Mouse (Mus musculus) G1E (cell line): Measurements from ENCODE around the gene Rab27a. TPM values are rescaled to one million over a fixed set of nuclear protein-coding genes. Genes with fewer than 3 reads are reported as not detected.

Experiments used
- ATAC-seq: 2 replicates; pipeline ENCODE4 v1.8.0; 2016; ENCODE audit warnings: mild to moderate bottlenecking; ENCODE audit not compliant: insufficient number of reproducible peaks, poor library complexity, low FRiP score, severe bottlenecking; ENCODE audit errors: extremely low read depth
- DNase-seq: peaks from one replicate; pipeline ENCODE4 v3.0.0; 2012; ENCODE audit warnings: low spot score
- H3K27me3 ChIP-seq: 2 replicates; pipeline ENCODE4 v1.6.1; 2012; ENCODE audit warnings: mild to moderate bottlenecking, low read length, inconsistent platforms; ENCODE audit not compliant: insufficient read depth
- H3K36me3 ChIP-seq: replicated peaks from 2 replicates; pipeline ENCODE3; 2012; ENCODE audit warnings: mild to moderate bottlenecking, inconsistent platforms
- H3K4me1 ChIP-seq: 2 replicates; pipeline ENCODE4 v1.6.1; 2012; ENCODE audit warnings: low read depth, low read length, inconsistent platforms, mixed read lengths; ENCODE audit not compliant: insufficient read depth
- H3K4me3 ChIP-seq: 2 replicates; pipeline ENCODE4 v1.5.1; 2012; ENCODE audit warnings: low read depth, mild to moderate bottlenecking, inconsistent platforms, low read length, moderate library complexity, mixed read lengths
- H3K9me3 ChIP-seq: replicated peaks from 2 replicates; pipeline ENCODE4 v1.6.1; 2012; ENCODE audit warnings: inconsistent platforms
- CTCF ChIP-seq: IDR thresholded peaks from 2 replicates; pipeline ENCODE4 v1.5.1; 2012; ENCODE audit warnings: low read depth, low read length, inconsistent platforms, mixed read lengths
- GATA1 ChIP-seq: IDR thresholded peaks from 2 replicates; pipeline ENCODE4 v1.6.1; 2012; ENCODE audit warnings: borderline replicate concordance, low read length, inconsistent platforms, mixed read lengths
- GATA2 ChIP-seq: IDR thresholded peaks from 2 replicates; pipeline ENCODE4 v1.6.1; 2012; ENCODE audit warnings: low read depth, low read length, inconsistent platforms, borderline replicate concordance
- POLR2AphosphoS5 ChIP-seq: IDR thresholded peaks from 2 replicates; pipeline ENCODE4 v1.6.1; 2012; ENCODE audit warnings: low read depth, low read length, inconsistent platforms; ENCODE audit not compliant: insufficient replicate concordance
- TAL1 ChIP-seq: conservative IDR thresholded peaks from 2 replicates; pipeline ENCODE4 v1.6.1; 2012; ENCODE audit warnings: low read depth, low read length, inconsistent platforms, mixed read lengths
- polyA plus RNA-seq: library from polyadenylated mRNA; stranded (reverse); fragments of >175 nt; gene quantifications from 2 replicates; pipeline ENCODE4 v1.2.3, GENCODE M21; 2012
- total RNA-seq, 2 experiments: library from RNA; stranded (forward) in 1 of 2; stranded (reverse) in 1 of 2; fragments of 200-1000 nt in 1 of 2; fragments of >200 nt in 1 of 2; fragmentation: Nextera tagmentation in 1 of 2; gene quantifications; 2 replicates each; pipeline ENCODE4 v1.2.3; 2014 to 2017

Rab27a gene
- total and polyA plus RNA-seq, 3 experiments, result 5.9 to 50.4 (median 8.2) TPM

GRCm38 (mm10) chr9:73085845-73086244 is 41.2 kb downstream of the Rab27a start:
- peak; percentile 67 for ATAC-seq
- no peaks in the 10 kb centered on the region for H3K9me3 ChIP-seq
- H3K4me1 ChIP-seq, result peaks cover 13% of the 10 kb centered on the region
- no peak overlapping the region for H3K4me3 ChIP-seq
- peak; percentile 8 for DNase-seq
- H3K36me3 ChIP-seq, result peaks cover 26% of the 10 kb centered on the region
- no peak for TF ChIP-seq POLR2AphosphoS5
- TF ChIP-seq GATA2, result no peak
- no peak for TF ChIP-seq GATA1
- TF ChIP-seq CTCF, result no peak
- TF ChIP-seq TAL1, result no peak
- H3K27me3 ChIP-seq, result no peaks in the 10 kb centered on the region

GRCm38 (mm10) chr9:73087121-73087520 is 42.5 kb downstream of the Rab27a start:
- TF ChIP-seq GATA2 (no peak), GATA1 (no peak), CTCF (no peak), TAL1 (no peak), POLR2AphosphoS5 (no peak)
- Histone ChIP-seq H3K9me3 (no peaks in the 10 kb centered on the region), H3K4me1 (peaks cover 13% of the 10 kb centered on the region), H3K4me3 (no peak overlapping the region), H3K27me3 (no peaks in the 10 kb centered on the region), H3K36me3 (peaks cover 26% of the 10 kb centered on the region)
- DNase-seq (no peak), ATAC-seq (no peak)

- ATAC-seq, result no peak
- Histone ChIP-seq H3K27me3 (no peaks in the 10 kb centered on the region), H3K36me3 (peaks cover 22% of the 10 kb centered on the region), H3K4me3 (no peak overlapping the region), H3K9me3 (no peaks in the 10 kb centered on the region), H3K4me1 (peaks cover 13% of the 10 kb centered on the region)
- TF ChIP-seq CTCF, result no peak
- TF ChIP-seq POLR2AphosphoS5, result no peak
- no peak for TF ChIP-seq GATA1
- TF ChIP-seq TAL1, result no peak
- TF ChIP-seq GATA2, result no peak
- no peak for DNase-seq
These were observed 42.9 kb downstream of the Rab27a start for GRCm38 (mm10) chr9:73087581-73087980.

GRCm38 (mm10) chr9:73089222-73089920 is 44.7 kb downstream of the Rab27a start:
- Histone ChIP-seq H3K4me3 (no peak overlapping the region), H3K9me3 (no peaks in the 10 kb centered on the region), H3K36me3 (peaks cover 22% of the 10 kb centered on the region), H3K4me1 (peaks cover 13% of the 10 kb centered on the region), H3K27me3 (no peaks in the 10 kb centered on the region)
- DNase-seq, result no peak
- ATAC-seq, result no peak
- TF ChIP-seq GATA2 (no peak), POLR2AphosphoS5 (no peak), GATA1 (no peak), CTCF (no peak), TAL1 (no peak)

GRCm38 (mm10) chr9:73090121-73090520 is 45.5 kb downstream of the Rab27a start:
- no peaks in the 10 kb centered on the region for H3K9me3 ChIP-seq
- TF ChIP-seq POLR2AphosphoS5 (no peak), CTCF (no peak), TAL1 (no peak), GATA1 (no peak), GATA2 (no peak)
- peaks cover 18% of the 10 kb centered on the region for H3K36me3 ChIP-seq
- H3K27me3 ChIP-seq, result no peaks in the 10 kb centered on the region
- H3K4me3 ChIP-seq, result no peak overlapping the region
- ATAC-seq (no peak), DNase-seq (no peak)
- H3K4me1 ChIP-seq, result peaks cover 13% of the 10 kb centered on the region

- Histone ChIP-seq H3K9me3 (no peaks in the 10 kb centered on the region), H3K27me3 (no peaks in the 10 kb centered on the region), H3K36me3 (peaks cover 14% of the 10 kb centered on the region), H3K4me1 (peaks cover 6% of the 10 kb centered on the region), H3K4me3 (no peak overlapping the region)
- DNase-seq (peak; percentile 48), ATAC-seq (no peak)
- TF ChIP-seq CTCF, result peak; percentile 80
- no peak for TF ChIP-seq POLR2AphosphoS5
- TF ChIP-seq GATA2, result no peak
These were observed 47.1 kb downstream of the Rab27a start for GRCm38 (mm10) chr9:73091747-73092146.

GRCm38 (mm10) chr9:73094580-73094979 is 49.9 kb downstream of the Rab27a start:
- H3K36me3 ChIP-seq, result peaks cover 8% of the 10 kb centered on the region
- DNase-seq (no peak), ATAC-seq (no peak)
- H3K4me1 ChIP-seq, result peaks cover 2% of the 10 kb centered on the region
- H3K4me3 ChIP-seq, result no peak overlapping the region
- H3K9me3 ChIP-seq, result no peaks in the 10 kb centered on the region
- TF ChIP-seq POLR2AphosphoS5 (no peak), TAL1 (no peak), GATA1 (no peak), CTCF (no peak), GATA2 (no peak)
- no peaks in the 10 kb centered on the region for H3K27me3 ChIP-seq
